Mouse (Mus musculus) neural tube, embryonic 13.5 days (tissue): Measurements from ENCODE around the gene Cryaa. TPM values are rescaled to one million over a fixed set of nuclear protein-coding genes. Genes with fewer than 3 reads are reported as not detected.

Experiments
- ATAC-seq: fragments of 200-750 bp; cut with Nextera tagmentation; 2 replicates; pipeline ENCODE4 v1.8.0; 2017; ENCODE audit warnings: low read depth, mild to moderate bottlenecking, moderate TSS enrichment, moderate library complexity
- H3K27ac ChIP-seq: fragments of 300-500 bp; sonication (generic); replicated peaks from 2 replicates; pipeline ENCODE4 v1.5.1; 2015; ENCODE audit warnings: moderate library complexity, mild to moderate bottlenecking, inconsistent platforms
- H3K27me3 ChIP-seq: fragments of 300-500 bp; sonication (generic); 2 replicates; pipeline ENCODE4 v1.6.1; 2015; ENCODE audit warnings: mild to moderate bottlenecking, inconsistent platforms
- H3K36me3 ChIP-seq: fragments of 300-500 bp; sonication (generic); 2 replicates; pipeline ENCODE4 v1.6.1; 2015; ENCODE audit warnings: mild to moderate bottlenecking, inconsistent platforms
- H3K4me1 ChIP-seq: fragments of 300-500 bp; sonication (generic); replicated peaks from 2 replicates; pipeline ENCODE4 v1.6.1; 2015; ENCODE audit warnings: inconsistent platforms
- H3K4me2 ChIP-seq: fragments of 300-500 bp; sonication (generic); 2 replicates; pipeline ENCODE4 v1.6.1; 2015; ENCODE audit warnings: inconsistent platforms, mild to moderate bottlenecking, moderate library complexity
- H3K4me3 ChIP-seq: fragments of 300-500 bp; sonication (generic); 2 replicates; pipeline ENCODE4 v1.5.1; 2015; ENCODE audit warnings: mild to moderate bottlenecking, inconsistent platforms
- H3K9ac ChIP-seq: fragments of 300-500 bp; sonication (generic); 2 replicates; pipeline ENCODE4 v1.6.1; 2015; ENCODE audit warnings: moderate library complexity, mild to moderate bottlenecking, inconsistent platforms
- H3K9me3 ChIP-seq: fragments of 300-500 bp; sonication (generic); 2 replicates; pipeline ENCODE4 v1.6.1; 2016; ENCODE audit warnings: inconsistent platforms
- WGBS: fragments of 180-500 bp; shearing (Covaris S2); methylation state at CpG from one replicate; pipeline ENCODE4 v1.1.7; 2015; 5-methylcytosine and 5-hydroxymethylcytosine counted together
- polyA plus RNA-seq: library from polyadenylated mRNA; unstranded; fragments of >200 nt; fragmentation: Nextera tagmentation; extraction: Ambion mirVana; gene quantifications from 2 replicates; pipeline ENCODE4 v1.2.1, GENCODE M21; 2015

The Cryaa gene
- polyA plus RNA-seq, 1 experiment from 2014 or later, result not detected

GRCm38 (mm10) chr17:31721637-31722036 is 44.0 kb downstream of the Cryaa start:
- no peaks in the 10 kb centered on the region for H3K36me3 ChIP-seq
- H3K27ac ChIP-seq, result no peak overlapping the region
- 70% methylated on average over 6 of the region's 6 CpGs for WGBS
- H3K4me1 ChIP-seq, result peaks cover 14% of the 10 kb centered on the region; the same call in 1 of the 2 replicates
- H3K9ac ChIP-seq, result no peak overlapping the region
- no peaks in the 10 kb centered on the region for H3K27me3 ChIP-seq
- ATAC-seq, result no peak
- H3K4me2 ChIP-seq, result no peak overlapping the region
- no peak overlapping the region for H3K4me3 ChIP-seq
- no peaks in the 10 kb centered on the region for H3K9me3 ChIP-seq

GRCm38 (mm10) chr17:31725366-31725765 is 47.8 kb downstream of the Cryaa start:
- Histone ChIP-seq H3K27me3 (no peaks in the 10 kb centered on the region), H3K4me1 (peaks cover 22% of the 10 kb centered on the region), H3K4me2 (no peak overlapping the region), H3K27ac (no peak overlapping the region), H3K4me3 (no peak overlapping the region), H3K36me3 (no peaks in the 10 kb centered on the region), H3K9ac (no peak overlapping the region), H3K9me3 (no peaks in the 10 kb centered on the region)
- ATAC-seq, result no peak
- WGBS, result 23% methylated on average over 6 of the region's 6 CpGs

GRCm38 (mm10) chr17:31726216-31726615 is 48.6 kb downstream of the Cryaa start:
- Histone ChIP-seq H3K4me1 (peaks cover 22% of the 10 kb centered on the region), H3K9ac (no peak overlapping the region), H3K4me2 (no peak overlapping the region), H3K4me3 (no peak overlapping the region), H3K27ac (no peak overlapping the region), H3K36me3 (no peaks in the 10 kb centered on the region), H3K27me3 (no peaks in the 10 kb centered on the region), H3K9me3 (no peaks in the 10 kb centered on the region)
- no peak for ATAC-seq
- WGBS, result 89% methylated on average over 5 of the region's 5 CpGs

- no peak for ATAC-seq
- Histone ChIP-seq H3K27ac (no peak overlapping the region), H3K9ac (no peak overlapping the region), H3K4me3 (no peak overlapping the region), H3K36me3 (no peaks in the 10 kb centered on the region), H3K4me1 (peaks cover 16% of the 10 kb centered on the region), H3K4me2 (no peak overlapping the region), H3K9me3 (no peaks in the 10 kb centered on the region), H3K27me3 (no peaks in the 10 kb centered on the region)
- WGBS, result 65% methylated on average over 4 of the region's 4 CpGs
Observed at GRCm38 (mm10) chr17:31727230-31727629, 49.6 kb downstream of the Cryaa start.

GRCm38 (mm10) chr17:31728043-31728442 is 50.4 kb downstream of the Cryaa start:
- Histone ChIP-seq H3K9me3 (no peaks in the 10 kb centered on the region), H3K4me3 (no peak overlapping the region)

GRCm38 (mm10) chr17:31728968-31729501 is 51.4 kb downstream of the Cryaa start:
- Histone ChIP-seq H3K9ac (peak overlapping the region; percentile 23; the same call in 1 of the 2 replicates), H3K4me1 (peaks cover 16% of the 10 kb centered on the region), H3K9me3 (no peaks in the 10 kb centered on the region), H3K36me3 (no peaks in the 10 kb centered on the region), H3K27me3 (no peaks in the 10 kb centered on the region), H3K4me3 (no peak overlapping the region), H3K4me2 (no peak overlapping the region), H3K27ac (no peak overlapping the region)
- ATAC-seq, result peak; percentile 53; the same call in 1 of the 2 replicates
- 72% methylated on average over 7 of the region's 7 CpGs for WGBS

More at GRCm38 (mm10) chr17:31728043-31728442, 50.4 kb downstream of the Cryaa start:
- 76% methylated on average over 4 of the region's 4 CpGs for WGBS
- no peaks in the 10 kb centered on the region for H3K27me3 ChIP-seq
- no peak overlapping the region for H3K27ac ChIP-seq
- H3K4me2 ChIP-seq, result no peak overlapping the region
- ATAC-seq, result no peak
- peaks cover 16% of the 10 kb centered on the region for H3K4me1 ChIP-seq
- no peak overlapping the region for H3K9ac ChIP-seq
- no peaks in the 10 kb centered on the region for H3K36me3 ChIP-seq

GRCm38 (mm10) chr17:31731038-31731437 is 53.4 kb downstream of the Cryaa start:
- no peak overlapping the region for H3K27ac ChIP-seq
- WGBS, result 66% methylated on average over 6 of the region's 6 CpGs
- H3K4me1 ChIP-seq, result peaks cover 8% of the 10 kb centered on the region; the same call in 1 of the 2 replicates
- no peak for ATAC-seq
- H3K27me3 ChIP-seq, result no peaks in the 10 kb centered on the region
- H3K36me3 ChIP-seq, result no peaks in the 10 kb centered on the region
- H3K4me2 ChIP-seq, result no peak overlapping the region
- no peak overlapping the region for H3K9ac ChIP-seq
- H3K4me3 ChIP-seq, result no peak overlapping the region
- H3K9me3 ChIP-seq, result no peaks in the 10 kb centered on the region

Other genes with a start within 250 kb of the Cryaa start
- 31.7 and 32.1 TPM in 2 replicates for gene Wdr4, start 157.8 kb upstream of the Cryaa start, polyA plus RNA-seq
- gene Ndufv3, start 157.7 kb upstream of the Cryaa start, polyA plus RNA-seq, result 405 and 454 TPM in 2 replicates
- gene Pknox1, start 113.1 kb upstream of the Cryaa start, polyA plus RNA-seq, result 48.0 and 52.6 TPM in 2 replicates
- 6.9 and 8.3 TPM in 2 replicates for gene Cbs, start 40.6 kb upstream of the Cryaa start, polyA plus RNA-seq
- gene U2af1, start 18.9 kb upstream of the Cryaa start, polyA plus RNA-seq, result 239 and 248 TPM in 2 replicates
- gene Sik1, start 178.0 kb downstream of the Cryaa start, polyA plus RNA-seq, result 17.0 and 20.1 TPM in 2 replicates